Mouse (Mus musculus) MEL (cell line): ENCODE results near the gene Osbpl3. TPM values are rescaled to one million over a fixed set of nuclear protein-coding genes. Genes with fewer than 3 reads are reported as not detected.

ENCODE experiments used
- DNase-seq: peaks from one replicate; pipeline ENCODE4 v3.0.0; 2011; ENCODE audit warnings: low read depth, low spot score
- H3K27ac ChIP-seq: 2 replicates; pipeline ENCODE4 v1.5.1; 2012; ENCODE audit warnings: low read depth, mild to moderate bottlenecking, control low read depth, low read length, moderate library complexity; ENCODE audit not compliant: control insufficient read depth
- H3K27me3 ChIP-seq, 2 experiments: fragments of 150-350 bp in 1 of 2; sonication (generic) in 1 of 2; 2 replicates each; pipeline ENCODE4 v1.6.1; 2012; ENCODE audit warnings: low read length in 2 of 2, mild to moderate bottlenecking in 2 of 2, improper control_type of control experiment in 1 of 2, moderate library complexity in 1 of 2; ENCODE audit not compliant: insufficient read depth in 2 of 2, control insufficient read depth in 1 of 2
- H3K36me3 ChIP-seq, 2 experiments: 2 replicates each; pipeline ENCODE4 v1.6.1; 2012 to 2014; ENCODE audit warnings: low read length in 2 of 2, improper control_type of control experiment in 1 of 2, inconsistent platforms in 1 of 2, mild to moderate bottlenecking in 1 of 2; ENCODE audit not compliant: insufficient read depth in 2 of 2, control insufficient read depth in 1 of 2
- H3K4me1 ChIP-seq, 2 experiments: fragments of 150-350 bp in 1 of 2; sonication (generic) in 1 of 2; 2 replicates each; pipeline ENCODE4 v1.6.1; 2012; ENCODE audit warnings: low read length in 2 of 2, improper control_type of control experiment in 1 of 2, mild to moderate bottlenecking in 1 of 2; ENCODE audit not compliant: insufficient read depth in 2 of 2, control insufficient read depth in 1 of 2
- H3K4me3 ChIP-seq, 2 experiments: fragments of 150-350 bp in 1 of 2; sonication (generic) in 1 of 2; 2 replicates each; pipeline ENCODE4 v1.5.1; 2012; ENCODE audit warnings: low read depth in 2 of 2, low read length in 2 of 2, mild to moderate bottlenecking in 2 of 2, moderate library complexity in 2 of 2, control low read depth in 1 of 2, improper control_type of control experiment in 1 of 2; ENCODE audit not compliant: control insufficient read depth in 1 of 2, insufficient read depth in 1 of 2
- H3K79me2 ChIP-seq: 2 replicates; pipeline ENCODE4 v1.6.1; 2012; ENCODE audit warnings: mild to moderate bottlenecking, low read length, moderate library complexity; ENCODE audit not compliant: control insufficient read depth, poor library complexity, insufficient read depth
- H3K9ac ChIP-seq: 2 replicates; pipeline ENCODE4 v1.6.1; 2012; ENCODE audit warnings: low read depth, mild to moderate bottlenecking, control low read depth, low read length, moderate library complexity; ENCODE audit not compliant: control insufficient read depth, poor library complexity, severe bottlenecking
- H3K9me3 ChIP-seq: fragments of 150-350 bp; sonication (generic); replicated peaks from 2 replicates; pipeline ENCODE4 v1.6.1; 2012; ENCODE audit warnings: mild to moderate bottlenecking, low read length, improper control_type of control experiment, moderate library complexity; ENCODE audit not compliant: insufficient read depth
- CHD2 ChIP-seq: IDR thresholded peaks from 2 replicates; pipeline ENCODE4 v1.6.1; 2011; ENCODE audit warnings: low read length, improper control_type of control experiment
- CTCF ChIP-seq, 3 experiments: IDR thresholded peaks in 2 of 3; conservative IDR thresholded peaks in 1 of 3; 2 replicates each; pipeline ENCODE4 v1.5.1; 2011 to 2012; ENCODE audit warnings: low read length in 3 of 3, low read depth in 2 of 3, mild to moderate bottlenecking in 2 of 3, improper control_type of control experiment in 1 of 3, inconsistent platforms in 1 of 3, mixed read lengths in 1 of 3, moderate library complexity in 1 of 3; ENCODE audit not compliant: control insufficient read depth in 1 of 3, insufficient read depth in 1 of 3, poor library complexity in 1 of 3, severe bottlenecking in 1 of 3
- E2F4 ChIP-seq: IDR thresholded peaks from 2 replicates; pipeline ENCODE4 v1.6.1; 2011; ENCODE audit warnings: low read depth, low read length, improper control_type of control experiment, borderline replicate concordance
- EP300 ChIP-seq, 2 experiments: IDR thresholded peaks; 2 replicates each; pipeline ENCODE4 v1.6.1; 2011; ENCODE audit warnings: improper control_type of control experiment in 2 of 2, low read length in 2 of 2, low read depth in 1 of 2, mild to moderate bottlenecking in 1 of 2
- HCFC1 ChIP-seq: IDR thresholded peaks from 2 replicates; pipeline ENCODE4 v1.6.1; 2012; ENCODE audit warnings: low read depth, mild to moderate bottlenecking, inconsistent platforms, low read length, improper control_type of control experiment, moderate library complexity
- KAT2A ChIP-seq: conservative IDR thresholded peaks from 2 replicates; pipeline ENCODE4 v1.6.1; 2012; ENCODE audit warnings: low read depth, low read length, improper control_type of control experiment, inconsistent platforms
- NRF1 ChIP-seq: IDR thresholded peaks from 2 replicates; pipeline ENCODE4 v1.6.1; 2014; ENCODE audit warnings: low read depth, mild to moderate bottlenecking, inconsistent platforms, low read length, improper control_type of control experiment, moderate library complexity; ENCODE audit not compliant: poor library complexity, insufficient read depth, severe bottlenecking
- POLR2A ChIP-seq, 2 experiments: IDR thresholded peaks; 2 replicates each; pipeline ENCODE4 v1.6.1; 2011 to 2012; ENCODE audit warnings: low read length in 2 of 2, mild to moderate bottlenecking in 2 of 2, control low read depth in 1 of 2, improper control_type of control experiment in 1 of 2, low read depth in 1 of 2, moderate library complexity in 1 of 2; ENCODE audit not compliant: control insufficient read depth in 1 of 2, insufficient read depth in 1 of 2, poor library complexity in 1 of 2
- RCOR1 ChIP-seq: IDR thresholded peaks from 2 replicates; pipeline ENCODE4 v1.6.1; 2012; ENCODE audit warnings: low read depth, mild to moderate bottlenecking, inconsistent platforms, low read length, improper control_type of control experiment
- SMC3 ChIP-seq: IDR thresholded peaks from 2 replicates; pipeline ENCODE4 v1.6.1; 2011; ENCODE audit warnings: low read depth, low read length, improper control_type of control experiment
- TBP ChIP-seq: IDR thresholded peaks from 2 replicates; pipeline ENCODE4 v1.8.0; 2011; ENCODE audit warnings: low read depth, low read length, improper control_type of control experiment
- ZNF384 ChIP-seq: IDR thresholded peaks from 2 replicates; pipeline ENCODE4 v1.6.1; 2012; ENCODE audit warnings: low read depth, mild to moderate bottlenecking, inconsistent platforms, low read length, improper control_type of control experiment
- polyA plus RNA-seq, 2 experiments: library from polyadenylated mRNA; stranded (reverse) in 1 of 2; unstranded in 1 of 2; fragments of >175 nt in 1 of 2; fragments of >200 nt in 1 of 2; gene quantifications; 2 replicates each; pipeline versions ENCODE4 v1.2.1 to v1.2.4; 2012; ENCODE audit warnings: low replicate concordance in 2 of 2, low read depth in 1 of 2; ENCODE audit not compliant: insufficient read length in 2 of 2, insufficient read depth in 1 of 2, missing spikeins in 1 of 2
- total RNA-seq: library from RNA; depleted of rRNA; stranded (reverse); fragments of 300-350 nt; gene quantifications from 2 replicates; pipeline ENCODE4 v1.2.3, GENCODE M21; 2012

Osbpl3 gene
- total and polyA plus RNA-seq, 3 experiments = 4.9 to 5.6 TPM; not detected in 1

GRCm38 (mm10) chr6:50464690-50465485 lies 8.9 kb upstream of the Osbpl3 start:
- DNase-seq = no peak

DNA sequence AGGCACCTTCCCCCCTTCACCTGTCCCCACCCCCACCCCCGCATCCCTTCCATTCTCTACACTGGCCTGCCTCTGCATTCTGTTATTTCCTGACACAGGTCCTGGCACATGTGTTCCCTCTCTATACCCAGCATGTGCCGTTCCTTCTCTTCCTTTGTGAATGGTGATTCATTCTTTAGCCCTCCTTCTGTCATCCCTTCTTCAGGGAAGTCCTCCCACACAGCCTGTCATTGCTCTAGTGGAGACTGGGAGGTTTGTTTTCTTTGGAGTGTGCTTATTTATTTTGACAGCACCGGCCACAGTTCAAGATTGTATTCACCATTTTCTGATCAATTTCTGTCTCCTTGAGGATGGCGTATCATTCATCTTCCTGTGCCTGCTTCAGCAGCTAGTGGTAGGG lies 6.0 kb upstream of the Osbpl3 start:
- H3K36me3 ChIP-seq = peaks cover 0 to 2% of the 10 kb centered on the region in 2 experiments; a peak in 2 of 4 replicates
- H3K4me3 ChIP-seq = no peak overlapping the region
- H3K9ac ChIP-seq = no peak overlapping the region
- no peaks in the 10 kb centered on the region for H3K9me3 ChIP-seq
- peaks cover 0 to 6% of the 10 kb centered on the region in 2 experiments; a peak in 1 of 4 replicates for H3K4me1 ChIP-seq
- TF ChIP-seq ZNF384 (no peak), POLR2A (IDR thresholded peaks at IDR 0.05; ENCODE audit: control insufficient read depth in 1 of 2, insufficient read depth in 1 of 2, low read depth in 1 of 2, low read length in 2 of 2, poor library complexity in 1 of 2) (no peak), TBP (no peak)
- H3K27me3 ChIP-seq = no peaks in the 10 kb centered on the region
- DNase-seq = no peak
- no peaks in the 10 kb centered on the region for H3K79me2 ChIP-seq
- no peak overlapping the region for H3K27ac ChIP-seq

More at GRCm38 (mm10) chr6:50464690-50465485, 8.9 kb upstream of the Osbpl3 start:
- H3K36me3 ChIP-seq = no peaks in the 10 kb centered on the region
- no peak overlapping the region for H3K9ac ChIP-seq
- H3K27ac ChIP-seq = no peak overlapping the region
- H3K27me3 ChIP-seq = no peaks in the 10 kb centered on the region
- H3K79me2 ChIP-seq = no peaks in the 10 kb centered on the region
- no peaks in the 10 kb centered on the region for H3K9me3 ChIP-seq
- no peak overlapping the region for H3K4me3 ChIP-seq
- no peaks in the 10 kb centered on the region for H3K4me1 ChIP-seq
- TF ChIP-seq HCFC1 = no peak
- TF ChIP-seq CTCF (IDR thresholded peaks at IDR 0.05 in 2 of 3, conservative IDR thresholded peaks at IDR 0.05 in 1 of 3; ENCODE audit: control insufficient read depth in 1 of 3, insufficient read depth in 1 of 3, low read depth in 2 of 3, low read length in 3 of 3, poor library complexity in 1 of 3, severe bottlenecking in 1 of 3) = no peak
- no peak for TF ChIP-seq TBP
- TF ChIP-seq KAT2A = no peak
- TF ChIP-seq RCOR1 = no peak
- TF ChIP-seq CHD2 = no peak
- no peak for TF ChIP-seq SMC3
- TF ChIP-seq EP300 (IDR thresholded peaks at IDR 0.05; ENCODE audit: low read depth in 1 of 2, low read length in 2 of 2) = no peak
- no peak for TF ChIP-seq E2F4
- TF ChIP-seq POLR2A (IDR thresholded peaks at IDR 0.05; ENCODE audit: control insufficient read depth in 1 of 2, insufficient read depth in 1 of 2, low read depth in 1 of 2, low read length in 2 of 2, poor library complexity in 1 of 2) = no peak

GRCm38 (mm10) chr6:50461585-50461984 lies 5.6 kb upstream of the Osbpl3 start:
- peaks cover 0 to 2% of the 10 kb centered on the region in 2 experiments; a peak in 2 of 4 replicates for H3K36me3 ChIP-seq
- H3K4me3 ChIP-seq = no peak overlapping the region
- no peak overlapping the region for H3K27ac ChIP-seq
- no peak for DNase-seq
- H3K27me3 ChIP-seq = no peaks in the 10 kb centered on the region
- H3K9me3 ChIP-seq = no peaks in the 10 kb centered on the region
- H3K79me2 ChIP-seq = no peaks in the 10 kb centered on the region
- TF ChIP-seq NRF1 = no peak
- peaks cover 0 to 6% of the 10 kb centered on the region in 2 experiments; a peak in 1 of 4 replicates for H3K4me1 ChIP-seq
- no peak overlapping the region for H3K9ac ChIP-seq
